Mouse (Mus musculus): ENCODE measurements around the gene Smoc1. TPM values are rescaled to one million over a fixed set of nuclear protein-coding genes. Genes with fewer than 3 reads are reported as not detected.

Smoc1 gene
- polyA plus RNA-seq, 1 experiment from 2014 or later, result 27.8 TPM

GRCm38 (mm10) chr12:81112321-81112720, 85.7 kb downstream of the Smoc1 start:
- WGBS, result 93% methylated on average over 4 of the region's 4 CpGs
- no peak overlapping the region for H3K27ac ChIP-seq

GRCm38 (mm10) chr12:81120301-81120700, 93.7 kb downstream of the Smoc1 start:
- ATAC-seq (replicated peaks), result no peak
- no peak overlapping the region for H3K27ac ChIP-seq
- no peak overlapping the region for H3K9ac ChIP-seq
- no peaks in the 10 kb centered on the region for H3K36me3 ChIP-seq (replicated peaks)
- no peaks in the 10 kb centered on the region for H3K4me1 ChIP-seq
- H3K4me2 ChIP-seq, result no peak overlapping the region
- H3K4me3 ChIP-seq, result no peak overlapping the region
- no peaks in the 10 kb centered on the region for H3K27me3 ChIP-seq (replicated peaks)
- H3K9me3 ChIP-seq, result no peaks in the 10 kb centered on the region

More at GRCm38 (mm10) chr12:81112321-81112720, 85.7 kb downstream of the Smoc1 start:
- no peaks in the 10 kb centered on the region for H3K27me3 ChIP-seq (replicated peaks)
- H3K4me1 ChIP-seq, result peaks cover 15% of the 10 kb centered on the region
- no peak overlapping the region for H3K4me3 ChIP-seq
- H3K36me3 ChIP-seq (replicated peaks), result no peaks in the 10 kb centered on the region
- ATAC-seq (replicated peaks), result no peak
- H3K9ac ChIP-seq, result no peak overlapping the region
- no peaks in the 10 kb centered on the region for H3K9me3 ChIP-seq
- no peak overlapping the region for H3K4me2 ChIP-seq

- Histone ChIP-seq H3K36me3 (replicated peaks) (no peaks in the 10 kb centered on the region), H3K4me1 (no peaks in the 10 kb centered on the region), H3K9ac (no peak overlapping the region), H3K27me3 (replicated peaks) (no peaks in the 10 kb centered on the region), H3K4me2 (no peak overlapping the region), H3K4me3 (no peak overlapping the region), H3K27ac (no peak overlapping the region), H3K9me3 (no peaks in the 10 kb centered on the region)
- ATAC-seq (replicated peaks), result no peak
These were observed 97.2 kb downstream of the Smoc1 start for GRCm38 (mm10) chr12:81123793-81124192.

- no peak for ATAC-seq (replicated peaks)
These were observed 100.2 kb downstream of the Smoc1 start for GRCm38 (mm10) chr12:81126842-81127241.

GRCm38 (mm10) chr12:81128693-81129092, 102.1 kb downstream of the Smoc1 start:
- Histone ChIP-seq H3K4me1 (0 out of 2 replicates have a peak, but pooled peaks cover 2% of the 10 kb centered on the region), H3K4me2 (no peak overlapping the region), H3K4me3 (no peak overlapping the region), H3K27me3 (replicated peaks) (no peaks in the 10 kb centered on the region), H3K9me3 (no peaks in the 10 kb centered on the region), H3K9ac (no peak overlapping the region), H3K27ac (no peak overlapping the region), H3K36me3 (replicated peaks) (no peaks in the 10 kb centered on the region)
- no peak for ATAC-seq (replicated peaks)
- WGBS, result 93% methylated on average over 5 of the region's 5 CpGs

More at GRCm38 (mm10) chr12:81126842-81127241, 100.2 kb downstream of the Smoc1 start:
- Histone ChIP-seq H3K9ac (no peak overlapping the region), H3K27me3 (replicated peaks) (no peaks in the 10 kb centered on the region), H3K4me1 (no peaks in the 10 kb centered on the region), H3K4me2 (no peak overlapping the region), H3K36me3 (replicated peaks) (no peaks in the 10 kb centered on the region), H3K9me3 (no peaks in the 10 kb centered on the region), H3K27ac (no peak overlapping the region), H3K4me3 (no peak overlapping the region)
- 87% methylated on average over 3 of the region's 3 CpGs for WGBS

GRCm38 (mm10) chr12:81130692-81131091, 104.1 kb downstream of the Smoc1 start:
- no peak overlapping the region for H3K4me2 ChIP-seq
- no peak overlapping the region for H3K9ac ChIP-seq
- H3K27ac ChIP-seq, result no peak overlapping the region
- WGBS, result 70% methylated on average over 3 of the region's 3 CpGs
- H3K4me3 ChIP-seq, result no peak overlapping the region
- H3K4me1 ChIP-seq, result 0 out of 2 replicates have a peak, but pooled peaks cover 2% of the 10 kb centered on the region
- H3K36me3 ChIP-seq (replicated peaks), result no peaks in the 10 kb centered on the region
- no peak for ATAC-seq (replicated peaks)
- no peaks in the 10 kb centered on the region for H3K27me3 ChIP-seq (replicated peaks)
- H3K9me3 ChIP-seq, result no peaks in the 10 kb centered on the region

- 0 out of 2 replicates have a peak, but pooled peaks cover 2% of the 10 kb centered on the region for H3K4me1 ChIP-seq
- H3K27me3 ChIP-seq (replicated peaks), result no peaks in the 10 kb centered on the region
- no peaks in the 10 kb centered on the region for H3K9me3 ChIP-seq
- ATAC-seq (replicated peaks), result no peak
- no peak overlapping the region for H3K27ac ChIP-seq
- WGBS, result 83% methylated on average over 4 of the region's 4 CpGs
- H3K36me3 ChIP-seq (replicated peaks), result no peaks in the 10 kb centered on the region
- no peak overlapping the region for H3K9ac ChIP-seq
- H3K4me2 ChIP-seq, result no peak overlapping the region
- H3K4me3 ChIP-seq, result no peak overlapping the region
These were observed 104.5 kb downstream of the Smoc1 start for GRCm38 (mm10) chr12:81131114-81131513.

GRCm38 (mm10) chr12:81133055-81133665, 106.6 kb downstream of the Smoc1 start:
- Histone ChIP-seq H3K4me3 (no peak overlapping the region), H3K9me3 (no peaks in the 10 kb centered on the region), H3K4me2 (no peak overlapping the region), H3K4me1 (0 out of 2 replicates have a peak, but pooled peaks cover 2% of the 10 kb centered on the region), H3K36me3 (replicated peaks) (no peaks in the 10 kb centered on the region), H3K27me3 (replicated peaks) (no peaks in the 10 kb centered on the region), H3K9ac (no peak overlapping the region), H3K27ac (no peak overlapping the region)
- no peak for ATAC-seq (replicated peaks)
- 42% methylated on average over 4 of the region's 4 CpGs for WGBS

- Histone ChIP-seq H3K9ac (no peak overlapping the region), H3K36me3 (replicated peaks) (no peaks in the 10 kb centered on the region), H3K9me3 (no peaks in the 10 kb centered on the region), H3K27me3 (replicated peaks) (no peaks in the 10 kb centered on the region), H3K4me1 (peaks cover 10% of the 10 kb centered on the region), H3K27ac (no peak overlapping the region), H3K4me3 (no peak overlapping the region), H3K4me2 (no peak overlapping the region)
- no peak for ATAC-seq (replicated peaks)
- 96% methylated on average over 6 of the region's 6 CpGs for WGBS
These were observed 111.6 kb downstream of the Smoc1 start for GRCm38 (mm10) chr12:81138217-81138616.

GRCm38 (mm10) chr12:81139463-81139862, 112.9 kb downstream of the Smoc1 start:
- no peak overlapping the region for H3K27ac ChIP-seq
- no peak overlapping the region for H3K4me3 ChIP-seq
- no peak overlapping the region for H3K4me2 ChIP-seq
- no peaks in the 10 kb centered on the region for H3K27me3 ChIP-seq (replicated peaks)
- H3K36me3 ChIP-seq (replicated peaks), result no peaks in the 10 kb centered on the region
- 93% methylated on average over 6 of the region's 6 CpGs for WGBS
- no peaks in the 10 kb centered on the region for H3K9me3 ChIP-seq
- peaks cover 10% of the 10 kb centered on the region for H3K4me1 ChIP-seq
- no peak overlapping the region for H3K9ac ChIP-seq
- ATAC-seq (replicated peaks), result no peak

- Histone ChIP-seq H3K4me1 (peaks cover 10% of the 10 kb centered on the region), H3K27ac (peak overlapping the region; percentile 43), H3K27me3 (replicated peaks) (no peaks in the 10 kb centered on the region), H3K9me3 (no peaks in the 10 kb centered on the region), H3K4me2 (no peak overlapping the region), H3K36me3 (replicated peaks) (no peaks in the 10 kb centered on the region), H3K4me3 (no peak overlapping the region), H3K9ac (no peak overlapping the region)
- ATAC-seq (replicated peaks), result peak; percentile 45; the same call in 1 of the 2 replicates
- WGBS, result 44% methylated on average over 9 of the region's 9 CpGs
These were observed 114.2 kb downstream of the Smoc1 start for GRCm38 (mm10) chr12:81140594-81141328.

- no peaks in the 10 kb centered on the region for H3K36me3 ChIP-seq (replicated peaks)
- ATAC-seq (replicated peaks), result 0 out of 2 replicates have a peak, but pooled peaks have one; percentile 42
- 33% methylated on average over 7 of the region's 7 CpGs for whole genome bisulfite sequencing
- no peaks in the 10 kb centered on the region for H3K27me3 ChIP-seq (replicated peaks)
- no peak overlapping the region for H3K4me3 ChIP-seq
- H3K4me1 ChIP-seq, result peaks cover 11% of the 10 kb centered on the region
- H3K9me3 ChIP-seq, result no peaks in the 10 kb centered on the region
- H3K4me2 ChIP-seq, result no peak overlapping the region
- peak overlapping the region; percentile 43 for H3K27ac ChIP-seq
- no peak overlapping the region for H3K9ac ChIP-seq
These were observed 114.7 kb downstream of the Smoc1 start for GRCm38 (mm10) chr12:81141329-81141711.

GRCm38 (mm10) chr12:81142231-81142630, 115.6 kb downstream of the Smoc1 start:
- Histone ChIP-seq H3K27ac (no peak overlapping the region), H3K27me3 (replicated peaks) (no peaks in the 10 kb centered on the region), H3K4me2 (no peak overlapping the region), H3K4me1 (peaks cover 12% of the 10 kb centered on the region), H3K9ac (no peak overlapping the region), H3K36me3 (replicated peaks) (no peaks in the 10 kb centered on the region), H3K9me3 (no peaks in the 10 kb centered on the region), H3K4me3 (no peak overlapping the region)
- WGBS, result 86% methylated on average over 3 of the region's 3 CpGs
- no peak for ATAC-seq (replicated peaks)
